Mouse (Mus musculus) spleen, embryonic (tissue): ENCODE data around the gene Fut11.
"Not testable (repeated sequence)": the region's sequence is repeated elsewhere in the genome, so short reads cannot be mapped to it uniquely, and the experiment has no call there.

Experiments used
- CTCF ChIA-PET: fragments of 350-600 bp; sonication (Branson Sonifier 250); formaldehyde crosslinking; loops from one replicate; lab custom pipeline; 2022; lab: Charles Lee

The Fut11 gene

DNA sequence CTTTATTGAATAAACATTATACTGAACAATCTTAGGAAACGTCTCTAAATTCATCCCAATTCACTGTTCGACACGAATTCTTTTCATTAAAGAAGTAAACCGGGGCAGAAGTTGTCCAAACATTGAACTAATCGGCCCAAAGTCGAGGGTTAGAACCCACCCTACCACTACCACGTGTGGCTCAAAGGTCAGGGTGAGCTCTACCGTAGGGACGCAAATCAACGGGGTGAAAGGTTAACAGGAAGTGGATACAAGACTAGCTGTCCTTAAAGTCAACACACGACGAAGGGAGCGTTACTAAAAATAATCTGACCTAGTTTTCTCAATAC, 21.1 kb upstream of the Fut11 start:
- CTCF ChIA-PET = interaction anchor here (0.5 to 1.0 kb wide), 3 partner anchors 14 to 336 kb away, joined by 3 to 10 read pairs (median 5); no protein-coding TSS in a partner anchor

DNA sequence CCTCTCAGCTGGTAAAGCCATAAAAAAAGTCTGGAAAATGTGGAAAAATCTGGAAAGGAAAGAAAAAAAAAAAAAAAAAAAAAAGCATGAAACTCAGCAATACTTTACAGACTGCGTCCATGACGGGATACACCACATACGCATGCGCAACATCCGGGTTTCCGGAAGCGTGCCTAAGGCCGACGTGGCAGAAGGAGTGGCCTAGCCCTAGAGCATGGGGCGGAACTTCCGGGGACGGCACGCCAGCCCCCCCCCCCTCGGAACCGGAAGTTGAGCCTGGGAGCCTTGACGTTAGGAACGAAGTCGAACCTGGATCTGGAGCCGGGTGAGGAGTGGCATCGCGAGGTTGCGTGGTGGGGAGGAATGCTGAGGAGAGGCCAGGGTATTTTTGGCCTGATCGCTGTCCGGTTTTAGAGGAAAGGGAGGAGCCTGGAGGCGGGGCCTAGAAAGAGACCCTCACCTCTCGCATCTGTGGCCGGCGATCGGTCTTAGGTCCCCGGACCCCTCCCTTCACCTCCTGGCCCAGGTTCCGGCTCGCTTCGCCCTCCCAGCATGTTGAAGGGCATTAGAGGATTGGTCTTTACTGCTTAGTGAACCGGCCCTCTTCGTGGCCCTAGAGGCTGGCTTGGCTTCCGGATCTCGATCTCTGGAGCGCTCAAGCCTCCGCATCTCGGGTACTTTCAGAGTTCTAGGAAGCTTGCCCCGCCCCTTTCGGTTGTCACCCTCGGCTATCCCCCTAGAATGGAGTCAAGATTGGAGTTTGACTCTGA, 20.5 kb upstream of the Fut11 start, which contains the start of gene Sec24c:
TSS of gene Sec24c (plus strand) at position 245 of the 770 bp plus-strand sequence.
- CTCF ChIA-PET = interaction anchor here (0.5 to 1.0 kb wide), 4 partner anchors 13 to 98 kb away, joined by 3 to 11 read pairs (median 8); no protein-coding TSS in a partner anchor

DNA sequence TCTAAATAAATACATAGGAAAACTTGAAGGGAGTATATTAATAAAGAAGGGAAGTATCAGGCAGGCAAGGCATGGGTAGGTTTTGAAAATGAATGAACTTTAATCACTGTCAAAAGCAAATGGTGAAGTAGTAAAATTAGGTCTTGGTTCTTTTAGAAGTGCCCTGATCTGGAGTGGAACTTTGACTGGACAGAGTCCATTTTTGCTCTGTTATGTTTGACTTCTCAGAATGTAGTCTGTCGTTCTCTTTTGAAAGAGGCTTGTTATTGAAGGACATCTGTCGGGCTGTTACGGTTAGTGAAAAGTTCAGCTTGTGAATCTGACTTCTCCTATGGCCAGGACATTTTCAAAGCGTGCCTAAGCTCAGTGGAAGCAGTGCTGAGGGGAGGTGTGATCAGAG, 16.9 kb upstream of the Fut11 start:
- CTCF ChIA-PET = no interaction called here

DNA sequence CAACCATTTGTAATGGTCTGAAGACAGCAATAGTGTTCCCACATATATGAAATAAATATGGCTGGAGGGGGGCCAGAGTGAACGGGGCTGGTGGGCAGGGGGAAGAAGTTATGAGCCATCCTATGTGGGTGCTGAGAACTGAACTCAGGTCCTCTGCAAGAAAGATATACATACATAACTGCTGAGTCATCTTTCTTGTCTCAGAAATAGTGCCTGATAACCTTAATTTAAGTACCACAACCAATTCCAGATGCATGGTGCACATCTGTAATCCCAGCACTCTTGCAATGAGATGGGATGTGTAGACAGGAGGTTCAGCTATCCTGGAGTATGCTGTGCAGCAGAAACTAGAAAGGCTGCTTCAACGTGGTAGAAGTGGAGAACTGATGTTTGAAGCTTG, 13.0 kb upstream of the Fut11 start:
- CTCF ChIA-PET = no interaction called here

DNA sequence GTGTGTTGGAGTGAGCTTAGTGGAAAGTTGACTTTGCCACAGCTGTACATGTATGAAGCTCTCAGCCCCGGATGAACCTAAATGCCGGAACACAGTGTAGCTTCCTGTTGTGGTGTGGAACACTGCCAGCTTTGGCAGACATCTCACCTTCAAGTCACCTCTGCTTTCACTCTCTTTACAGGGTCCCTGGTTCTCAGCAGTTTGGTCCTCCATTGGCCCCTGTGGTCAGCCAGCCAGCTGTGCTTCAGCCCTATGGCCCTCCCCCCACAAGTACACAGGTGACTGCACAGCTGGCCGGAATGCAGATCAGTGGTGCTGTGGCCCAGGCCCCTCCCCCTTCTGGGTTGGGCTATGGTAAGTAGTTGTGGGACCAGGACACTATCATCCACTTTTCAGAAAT, 12.3 kb upstream of the Fut11 start:
- CTCF ChIA-PET = interaction anchor here (0.5 kb wide), 1 partner anchor 899 kb away, joined by 4 read pairs; no protein-coding TSS in a partner anchor

DNA sequence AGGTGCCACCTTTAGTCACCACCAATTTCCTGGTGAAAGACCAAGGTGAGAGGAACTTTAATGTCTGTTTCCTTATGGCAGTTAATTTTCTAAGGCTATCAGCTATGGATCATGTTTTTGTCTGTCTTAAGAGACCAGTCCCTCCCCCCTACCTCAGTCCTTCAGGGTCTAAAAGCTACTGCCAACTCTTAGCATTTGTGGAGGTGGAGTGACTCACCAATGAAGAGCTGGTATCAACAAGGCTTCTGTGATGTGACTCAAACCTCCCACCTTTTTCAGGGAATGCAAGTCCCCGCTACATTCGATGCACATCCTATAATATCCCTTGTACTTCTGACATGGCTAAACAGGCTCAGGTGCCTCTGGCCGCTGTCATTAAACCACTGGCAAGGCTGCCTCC, 8.2 kb upstream of the Fut11 start:
- CTCF ChIA-PET = no interaction called here

DNA sequence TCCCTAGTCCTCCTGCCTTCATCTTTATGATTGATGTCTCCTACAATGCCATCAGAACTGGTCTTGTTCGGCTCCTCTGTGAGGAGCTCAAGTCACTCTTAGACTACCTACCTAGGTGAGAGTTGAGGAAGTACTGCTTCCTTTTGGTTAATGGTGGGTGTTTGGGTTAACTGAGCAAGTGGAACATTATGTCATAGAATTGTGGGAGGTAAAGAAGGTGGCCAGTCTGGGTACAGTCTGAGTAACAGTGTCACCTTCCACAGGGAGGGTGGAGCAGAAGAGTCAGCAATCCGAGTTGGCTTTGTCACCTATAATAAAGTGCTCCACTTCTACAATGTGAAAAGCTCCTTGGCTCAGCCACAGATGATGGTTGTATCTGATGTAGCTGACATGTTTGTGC, 5.8 kb upstream of the Fut11 start:
- CTCF ChIA-PET = interaction anchor here (1.7 kb wide), 1 partner anchor 17 kb away, joined by 15 read pairs; no protein-coding TSS in a partner anchor

DNA sequence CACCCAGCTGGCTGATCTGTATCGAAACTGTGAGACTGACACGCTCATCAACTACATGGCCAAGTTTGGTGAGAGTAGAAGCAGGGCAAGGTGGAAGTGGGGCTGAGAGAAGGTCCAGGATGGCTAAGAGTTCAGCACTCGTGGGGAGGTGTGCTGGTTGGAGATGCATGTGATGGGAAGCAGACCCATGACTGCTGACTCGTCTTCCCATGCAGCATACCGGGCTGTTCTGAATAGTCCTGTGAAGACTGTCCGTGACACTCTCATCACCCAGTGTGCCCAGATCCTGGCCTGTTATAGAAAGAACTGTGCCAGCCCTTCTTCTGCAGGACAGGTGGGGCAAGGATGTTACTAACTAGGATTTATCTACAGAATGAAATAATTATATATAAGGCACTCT, 3.0 kb upstream of the Fut11 start:
- CTCF ChIA-PET = no interaction called here

DNA sequence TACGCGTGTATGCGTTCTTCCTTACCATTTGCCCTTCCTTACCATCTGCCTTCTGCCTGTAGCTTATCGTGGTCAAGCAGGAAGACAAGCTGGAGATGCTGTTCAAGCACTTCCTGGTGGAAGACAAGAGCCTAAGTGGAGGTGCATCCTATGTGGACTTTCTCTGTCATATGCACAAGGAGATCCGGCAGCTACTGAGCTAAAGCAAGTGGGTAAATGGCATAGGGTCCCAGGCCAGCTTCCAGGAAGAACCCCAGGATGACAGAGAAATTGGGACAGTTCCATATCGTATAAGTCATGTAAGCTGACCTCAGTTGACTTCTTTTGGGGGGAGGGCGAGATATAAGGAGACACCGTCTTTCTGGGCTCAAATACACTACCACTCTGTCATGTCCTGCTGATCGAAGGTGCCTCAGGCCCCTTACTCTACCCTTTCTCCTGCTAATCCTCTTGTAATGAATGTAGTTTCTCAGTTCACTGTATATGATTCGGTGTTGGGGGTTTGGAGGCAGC, 1.1 kb upstream of the Fut11 start:
- CTCF ChIA-PET = no interaction called here

DNA sequence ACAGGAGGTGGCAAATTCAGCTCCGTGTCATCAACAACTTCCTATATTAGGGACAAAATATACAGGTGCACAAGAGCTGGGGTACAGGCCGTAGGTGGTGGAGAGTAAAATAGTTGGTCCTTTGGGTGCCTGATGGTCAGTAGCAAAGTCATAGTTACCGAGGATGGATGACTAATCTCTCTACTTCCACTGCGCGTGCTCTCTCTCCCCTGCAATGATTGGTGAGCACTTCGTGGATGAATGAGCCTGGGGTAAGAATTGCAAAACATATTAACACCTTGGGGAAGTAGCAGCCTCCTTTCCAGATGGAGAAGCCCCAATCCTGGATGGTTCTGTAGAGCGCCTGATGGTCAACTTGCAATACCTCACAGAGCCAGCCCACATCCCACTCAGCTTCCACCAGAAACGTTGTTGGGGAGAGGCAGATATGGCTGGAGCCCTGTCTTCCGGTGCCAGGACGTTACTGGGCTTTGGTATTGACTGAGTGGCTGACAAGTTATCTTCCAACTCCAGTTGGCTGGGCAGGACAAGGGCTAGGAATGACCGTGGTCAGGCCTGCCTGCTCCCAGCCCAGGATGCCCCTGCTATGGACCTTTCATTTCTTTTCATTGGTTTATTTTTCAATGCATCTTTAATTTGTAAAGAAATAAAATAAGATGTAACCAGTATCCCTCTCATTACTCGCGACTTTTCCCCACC, 434 bp upstream of the Fut11 start:
- CTCF ChIA-PET = no interaction called here

DNA sequence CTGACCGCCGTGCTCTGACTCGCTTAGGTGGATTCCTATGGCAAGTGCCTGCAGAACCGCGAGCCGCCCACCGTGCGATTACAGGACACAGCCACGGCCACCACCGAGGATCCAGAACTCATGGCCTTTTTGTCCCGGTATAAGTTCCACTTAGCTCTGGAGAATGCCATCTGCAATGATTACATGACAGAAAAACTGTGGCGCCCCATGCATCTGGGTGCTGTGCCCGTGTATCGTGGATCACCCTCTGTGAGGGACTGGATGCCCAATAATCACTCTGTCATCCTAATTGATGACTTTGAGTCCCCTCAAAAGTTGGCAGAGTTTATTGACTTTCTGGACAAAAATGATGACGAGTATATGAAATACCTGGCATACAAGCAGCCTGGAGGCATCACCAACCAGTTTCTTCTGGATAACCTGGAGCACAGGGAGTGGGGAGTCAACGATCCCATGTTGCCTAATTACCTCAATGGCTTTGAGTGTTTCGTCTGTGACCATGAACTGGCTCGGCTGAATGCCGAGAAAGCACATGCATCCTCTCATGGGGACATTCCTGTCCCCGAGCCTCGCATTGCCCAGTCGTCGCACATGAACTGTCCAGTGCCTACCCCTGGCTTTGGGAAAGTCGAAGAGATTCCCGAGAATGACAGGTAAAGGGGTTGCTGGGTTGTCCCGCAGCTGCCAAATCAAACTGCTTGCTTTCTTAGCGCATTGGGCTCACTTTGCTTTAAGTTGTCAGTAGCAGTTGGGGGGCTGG, 1.2 kb downstream of the Fut11 start:
- CTCF ChIA-PET = interaction anchor here (0.5 kb wide), 1 partner anchor 70 kb away, joined by 7 read pairs; no protein-coding TSS in a partner anchor

DNA sequence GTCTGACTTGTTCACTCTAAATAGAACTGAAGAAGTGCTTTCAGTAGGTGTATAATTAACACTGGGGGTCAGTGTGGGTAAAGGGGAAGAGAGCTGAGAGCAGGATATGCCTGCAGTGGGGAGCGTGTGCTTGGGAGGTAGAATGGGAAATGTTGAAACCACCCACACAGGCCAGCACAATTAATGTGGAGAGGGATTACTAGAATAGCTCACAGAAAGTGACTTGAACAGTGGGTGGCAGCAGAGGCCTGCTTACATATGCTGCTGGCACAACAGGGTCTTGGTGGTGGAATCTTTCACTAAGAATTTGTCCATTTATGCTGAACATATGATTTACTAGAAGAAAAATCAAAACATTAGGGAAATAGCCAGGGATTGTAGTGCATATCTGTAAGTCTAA, 2.2 kb downstream of the Fut11 start:
- CTCF ChIA-PET = no interaction called here

DNA sequence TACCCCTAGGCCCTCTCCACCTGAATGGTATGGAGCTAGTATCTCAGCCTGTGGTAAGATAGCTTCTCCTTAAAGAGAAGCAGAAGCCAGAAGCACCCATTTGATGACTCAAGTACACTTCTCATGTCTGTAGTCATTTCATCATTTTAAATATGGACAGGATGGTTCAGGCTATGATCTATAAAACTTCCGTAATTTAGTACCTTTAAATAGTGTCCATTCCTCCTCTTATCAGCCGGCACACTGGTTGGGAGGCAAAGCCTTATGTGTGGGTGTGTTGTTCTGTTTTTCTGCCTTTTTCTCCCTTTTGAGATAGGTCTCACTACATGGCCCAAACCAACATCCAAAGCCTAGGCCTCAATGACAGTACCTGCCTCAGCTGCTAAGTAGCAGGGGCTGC, 3.7 kb downstream of the Fut11 start:
- CTCF ChIA-PET = no interaction called here

DNA sequence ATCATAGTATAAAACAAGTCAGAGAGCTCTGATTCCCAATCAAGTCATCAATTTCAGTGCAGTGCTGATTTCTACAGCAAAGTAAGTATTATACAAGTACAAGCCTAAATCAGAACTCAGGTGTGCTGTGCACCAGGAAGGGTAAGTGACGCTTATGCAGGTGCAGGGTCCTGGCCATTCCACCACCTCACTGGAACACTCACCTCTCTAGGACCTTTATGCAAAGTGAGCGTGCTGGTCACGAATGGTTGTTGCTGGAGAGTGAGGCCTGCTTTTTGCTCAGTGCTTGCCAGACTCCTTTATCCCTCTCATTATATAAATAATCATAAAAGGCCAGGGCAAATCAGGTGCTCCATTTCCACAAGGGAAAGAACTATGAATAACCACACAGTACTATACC, 5.6 kb downstream of the Fut11 start:
- CTCF ChIA-PET = no interaction called here

DNA sequence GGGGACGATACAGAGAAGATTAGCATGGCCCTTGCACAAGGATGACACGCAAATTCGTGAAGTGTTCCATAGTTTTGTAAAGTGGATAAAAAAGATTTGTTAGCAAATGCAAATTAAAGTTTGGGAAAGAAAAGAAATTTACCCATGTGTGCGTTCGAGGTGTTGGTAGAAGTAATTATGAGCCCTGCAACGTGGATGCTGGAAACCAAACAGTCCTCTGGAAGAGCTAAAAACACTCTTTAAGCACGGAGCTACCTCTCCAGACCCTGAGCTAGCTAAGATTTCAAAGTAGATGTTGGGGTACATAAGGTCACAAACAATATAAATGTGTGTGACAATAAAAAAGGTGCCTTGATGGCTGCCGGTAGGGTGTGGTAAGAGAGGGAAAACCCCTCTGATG, 6.8 kb downstream of the Fut11 start:
- CTCF ChIA-PET = no interaction called here

DNA sequence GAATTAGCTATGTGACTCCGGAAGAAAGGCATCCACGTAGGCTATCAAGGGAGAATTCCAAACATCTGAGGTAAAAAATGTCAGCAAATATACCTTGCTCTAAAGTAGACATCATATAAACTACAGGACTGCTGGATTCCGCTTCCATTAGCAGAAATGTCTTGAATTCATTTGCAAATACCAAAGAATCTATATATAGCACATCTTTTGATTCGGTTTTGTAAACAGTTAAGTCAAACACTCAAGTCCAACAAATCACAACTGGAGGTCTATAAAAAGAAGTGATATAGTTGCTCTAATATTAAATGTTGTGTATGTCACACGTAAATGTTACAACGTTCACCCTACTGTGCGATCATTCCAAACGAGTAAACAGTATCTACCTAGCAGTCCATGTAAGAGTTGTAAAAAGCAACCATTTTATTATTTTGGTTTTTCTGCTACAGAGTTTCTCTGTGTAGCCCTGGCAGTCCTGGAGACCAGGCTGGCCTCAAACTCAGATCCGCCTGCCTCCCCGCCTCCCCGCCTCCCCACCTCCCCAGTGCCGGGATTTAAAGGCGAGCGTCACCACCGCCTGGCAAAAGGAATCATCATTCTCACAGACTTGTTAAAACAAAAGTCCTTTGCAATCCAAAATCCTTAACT, 7.5 kb downstream of the Fut11 start:
- CTCF ChIA-PET = no interaction called here

DNA sequence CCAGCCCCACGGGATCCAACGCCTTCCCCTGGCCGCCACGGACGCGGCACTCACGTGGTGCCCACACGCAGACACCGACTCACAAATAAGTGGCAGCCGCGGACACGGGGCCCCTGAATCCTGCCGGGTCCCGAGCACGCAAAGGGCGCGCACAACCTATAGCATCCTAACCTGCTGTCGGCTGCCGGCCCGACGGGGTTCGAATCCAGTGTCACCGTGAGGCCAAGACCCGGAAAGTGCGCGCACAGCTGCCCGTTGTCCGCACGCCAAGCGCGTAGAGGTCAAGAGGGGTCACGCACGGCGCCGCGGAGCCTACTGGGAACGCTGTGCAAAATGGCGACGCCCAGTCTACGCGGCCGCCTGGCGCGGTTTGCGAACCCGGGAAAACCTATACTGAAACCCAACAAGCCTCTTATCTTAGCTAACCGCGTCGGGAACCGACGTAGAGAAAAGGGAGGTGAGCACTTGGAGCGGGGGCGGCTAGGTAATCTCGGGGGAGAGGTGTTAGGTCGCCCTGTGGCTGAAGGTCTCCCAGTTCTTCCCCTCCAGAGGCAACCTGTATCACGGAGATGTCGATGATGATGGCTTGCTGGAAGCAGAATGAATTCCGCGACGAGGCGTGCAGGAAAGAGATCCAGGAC, 8.1 kb downstream of the Fut11 start, which contains the start of gene Chchd1:
TSS of gene Chchd1 (plus strand) at position 266 of the 641 bp plus-strand sequence.
- CTCF ChIA-PET = no interaction called here

DNA sequence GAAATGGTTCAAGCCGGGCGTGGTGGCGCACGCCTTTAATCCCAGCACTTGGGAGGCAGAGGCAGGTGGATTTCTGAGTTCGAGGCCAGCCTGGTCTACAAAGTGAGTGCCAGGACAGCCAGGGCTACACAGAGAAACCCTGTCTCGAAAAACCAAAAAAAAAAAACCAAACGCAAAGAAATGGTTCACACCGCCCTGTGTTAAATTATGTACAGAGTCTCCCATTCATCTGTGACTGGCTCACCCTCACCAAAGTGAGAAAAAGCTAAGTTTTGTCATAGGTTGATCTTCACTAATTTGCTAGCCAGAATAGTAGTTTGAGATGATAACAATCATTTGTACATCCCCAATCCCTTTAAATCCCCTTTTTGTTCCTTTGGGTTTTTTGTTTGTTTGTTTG, 8.7 kb downstream of the Fut11 start:
- CTCF ChIA-PET = not testable (repeated sequence)

DNA sequence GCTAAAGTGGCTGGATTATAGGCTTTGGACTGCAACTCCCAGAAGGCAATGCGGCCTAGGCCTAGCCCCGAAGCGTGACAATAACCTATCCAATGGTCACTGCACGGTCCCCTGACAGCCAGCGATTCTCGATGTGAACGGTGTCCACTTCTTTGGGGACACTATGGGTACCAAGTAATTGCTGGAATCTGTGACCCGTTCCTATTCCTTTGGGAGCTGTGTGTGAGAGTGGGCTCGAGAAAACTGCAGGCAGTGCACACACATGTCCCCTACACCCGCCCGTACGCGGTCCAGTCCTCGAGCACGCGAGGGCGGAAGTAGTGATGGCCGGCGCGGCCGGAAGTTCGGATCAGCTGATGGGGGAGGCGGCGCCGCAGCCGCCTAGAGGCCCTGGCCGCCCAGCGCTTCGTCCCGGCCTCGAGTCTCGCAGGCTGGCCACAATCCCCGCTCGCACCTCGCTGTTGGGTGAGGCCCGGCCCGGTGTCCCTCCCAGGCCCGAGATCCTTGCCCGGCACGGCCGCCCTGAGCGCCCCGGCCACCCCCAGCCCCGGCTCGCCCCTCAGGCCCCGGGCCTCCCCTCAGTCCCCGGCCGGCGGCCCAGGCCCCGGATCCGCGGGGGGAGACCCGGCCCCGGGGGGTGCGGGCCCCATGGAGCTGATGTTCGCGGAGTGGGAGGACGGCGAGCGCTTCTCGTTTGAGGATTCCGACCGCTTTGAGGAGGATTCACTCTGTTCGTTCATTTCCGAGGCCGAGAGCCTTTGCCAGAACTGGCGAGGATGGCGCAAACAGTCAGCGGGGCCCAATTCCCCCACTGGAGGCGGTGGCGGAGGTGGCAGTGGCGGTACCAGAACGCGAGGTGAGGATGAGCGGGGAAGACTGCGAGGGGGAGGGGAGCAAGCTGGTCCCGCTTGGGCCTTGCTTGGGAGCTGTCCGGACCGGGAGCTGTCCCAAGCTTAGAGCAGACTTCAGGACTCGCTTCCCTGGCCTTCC, 12.7 kb downstream of the Fut11 start, which contains the start of gene Zswim8:
TSS of gene Zswim8 (plus strand) at position 352 of the 990 bp plus-strand sequence.
- CTCF ChIA-PET = no interaction called here

DNA sequence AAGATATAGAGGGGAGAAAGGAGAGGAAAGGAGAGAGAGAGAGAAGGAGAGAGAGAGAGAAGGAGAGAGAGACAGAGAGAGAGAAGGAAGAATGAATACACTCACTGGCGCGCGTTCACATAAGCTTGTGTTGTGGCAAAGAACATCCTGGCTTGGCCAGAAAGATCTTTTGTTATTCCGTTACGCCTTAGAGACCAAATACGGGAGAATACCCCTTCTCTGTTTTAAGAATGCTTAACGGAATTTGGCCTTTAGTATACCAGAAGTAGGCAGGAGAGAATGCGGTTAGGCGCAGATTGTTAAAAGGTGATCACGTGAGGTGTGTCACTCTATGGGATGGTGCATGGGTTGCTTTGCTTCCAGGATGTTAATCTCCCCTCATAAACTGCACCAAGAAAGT, 13.5 kb downstream of the Fut11 start:
- CTCF ChIA-PET = no interaction called here
